Mouse (Mus musculus) liver, embryonic 12.5 days (tissue): Measurements from ENCODE around the gene Rnf103. TPM values are rescaled to one million over a fixed set of nuclear protein-coding genes. Genes with fewer than 3 reads are reported as not detected.
"Not testable (repeated sequence)": the region's sequence is repeated elsewhere in the genome, so short reads cannot be mapped to it uniquely, and the experiment has no call there.

Experiments
- ATAC-seq: fragments of 200-750 bp; cut with Nextera tagmentation; 2 replicates; pipeline ENCODE4 v1.8.0; 2017; ENCODE audit warnings: moderate number of reproducible peaks, mild to moderate bottlenecking, moderate library complexity
- H3K27ac ChIP-seq: fragments of 300-500 bp; sonication (generic); 2 replicates; pipeline ENCODE4 v1.5.1; 2016; ENCODE audit warnings: mild to moderate bottlenecking
- H3K27me3 ChIP-seq: fragments of 300-500 bp; sonication (generic); replicated peaks from 2 replicates; pipeline ENCODE4 v1.6.1; 2016; ENCODE audit warnings: mild to moderate bottlenecking, moderate library complexity
- H3K36me3 ChIP-seq: fragments of 300-500 bp; sonication (generic); 2 replicates; pipeline ENCODE4 v1.6.1; 2016; ENCODE audit warnings: mild to moderate bottlenecking, moderate library complexity
- H3K4me1 ChIP-seq: fragments of 300-500 bp; sonication (generic); 2 replicates; pipeline ENCODE4 v1.6.1; 2016
- H3K4me2 ChIP-seq: fragments of 300-500 bp; sonication (generic); 2 replicates; pipeline ENCODE4 v1.6.1; 2016; ENCODE audit warnings: mild to moderate bottlenecking, moderate library complexity
- H3K4me3 ChIP-seq: fragments of 300-500 bp; sonication (generic); 2 replicates; pipeline ENCODE4 v1.5.1; 2016; ENCODE audit warnings: mild to moderate bottlenecking, moderate library complexity
- H3K9ac ChIP-seq: fragments of 300-500 bp; sonication (generic); 2 replicates; pipeline ENCODE4 v1.6.1; 2016; ENCODE audit warnings: mild to moderate bottlenecking, moderate library complexity
- H3K9me3 ChIP-seq: fragments of 300-500 bp; sonication (generic); replicated peaks from 2 replicates; pipeline ENCODE4 v1.6.1; 2016; ENCODE audit warnings: mild to moderate bottlenecking, moderate library complexity
- WGBS: fragments of 180-500 bp; shearing (Covaris S2); methylation state at CpG from one replicate; pipeline ENCODE4 v1.1.7; 2016; ENCODE audit not compliant: insufficient replicate concordance; 5-methylcytosine and 5-hydroxymethylcytosine counted together
- polyA plus RNA-seq: library from polyadenylated mRNA; unstranded; fragments of >200 nt; fragmentation: Nextera tagmentation; extraction: Ambion mirVana; gene quantifications from 2 replicates; pipeline ENCODE4 v1.2.1, GENCODE M21; 2016

Gene Rnf103
- 11.0 and 11.2 TPM in 2 replicates for polyA plus RNA-seq

- H3K4me3 ChIP-seq, result peak within 1 kb of the TSS; percentile 89
- H3K4me2 ChIP-seq, result peak within 1 kb of the TSS; percentile 97
- H3K9me3 ChIP-seq, result no peaks in the 10 kb centered on the region
- 0 out of 2 replicates have a peak, but pooled peaks cover 7% of the 10 kb centered on the region for H3K27me3 ChIP-seq
- WGBS, result under 1% methylated on average over 69 of the region's 79 CpGs
- peak within 1 kb of the TSS; percentile 95 for H3K9ac ChIP-seq
- H3K36me3 ChIP-seq, result peaks cover 11% of the 10 kb centered on the region
- ATAC-seq, result peak; percentile 92
- H3K4me1 ChIP-seq, result peaks cover 27% of the 10 kb centered on the region
- peak within 1 kb of the TSS; percentile 92 for H3K27ac ChIP-seq
Observed at GRCm38 (mm10) chr6:71493675-71494340, at the start of gene Rnf103. Rnf103 (plus strand) TSS chr6:71493894.

GRCm38 (mm10) chr6:71444756-71445155, 48.9 kb upstream of the Rnf103 start:
- Histone ChIP-seq H3K4me2 (no peak overlapping the region), H3K36me3 (no peaks in the 10 kb centered on the region), H3K4me1 (peaks cover 23% of the 10 kb centered on the region), H3K9me3 (no peaks in the 10 kb centered on the region), H3K9ac (no peak overlapping the region), H3K4me3 (no peak overlapping the region), H3K27ac (no peak overlapping the region), H3K27me3 (no peaks in the 10 kb centered on the region)
- 20% methylated on average over 1 of the region's 1 CpGs for WGBS
- no peak for ATAC-seq

GRCm38 (mm10) chr6:71445560-71445959, 48.1 kb upstream of the Rnf103 start:
- no peaks in the 10 kb centered on the region for H3K36me3 ChIP-seq
- H3K9me3 ChIP-seq, result no peaks in the 10 kb centered on the region
- ATAC-seq, result no peak
- H3K27ac ChIP-seq, result no peak overlapping the region
- WGBS, result 49% methylated on average over 6 of the region's 6 CpGs
- no peak overlapping the region for H3K9ac ChIP-seq
- H3K4me3 ChIP-seq, result no peak overlapping the region
- H3K4me1 ChIP-seq, result peaks cover 23% of the 10 kb centered on the region
- no peaks in the 10 kb centered on the region for H3K27me3 ChIP-seq
- no peak overlapping the region for H3K4me2 ChIP-seq

- Histone ChIP-seq H3K27ac (no peak overlapping the region), H3K27me3 (no peaks in the 10 kb centered on the region), H3K4me1 (no peaks in the 10 kb centered on the region), H3K4me3 (no peak overlapping the region), H3K9ac (no peak overlapping the region), H3K36me3 (no peaks in the 10 kb centered on the region), H3K4me2 (no peak overlapping the region), H3K9me3 (no peaks in the 10 kb centered on the region)
- ATAC-seq, result no peak
- WGBS, result 40% methylated on average over 2 of the region's 2 CpGs
Observed at GRCm38 (mm10) chr6:71452792-71453191, 40.9 kb upstream of the Rnf103 start.

- H3K9me3 ChIP-seq, H3K4me3 ChIP-seq, H3K27ac ChIP-seq, H3K27me3 ChIP-seq, H3K9ac ChIP-seq, H3K4me2 ChIP-seq, H3K4me1 ChIP-seq, H3K36me3 ChIP-seq, ATAC-seq: not testable (repeated sequence)
Observed at GRCm38 (mm10) chr6:71453983-71454739, 39.5 kb upstream of the Rnf103 start.

- no peak for ATAC-seq
- Histone ChIP-seq H3K4me3 (no peak overlapping the region), H3K4me2 (no peak overlapping the region), H3K36me3 (no peaks in the 10 kb centered on the region), H3K9ac (no peak overlapping the region), H3K9me3 (no peaks in the 10 kb centered on the region), H3K27me3 (no peaks in the 10 kb centered on the region), H3K4me1 (no peaks in the 10 kb centered on the region), H3K27ac (no peak overlapping the region)
- WGBS, result 38% methylated on average over 8 of the region's 8 CpGs
Observed at GRCm38 (mm10) chr6:71457956-71458608, 35.6 kb upstream of the Rnf103 start.

GRCm38 (mm10) chr6:71465146-71465545, 28.5 kb upstream of the Rnf103 start:
- no peak overlapping the region for H3K27ac ChIP-seq
- no peak for ATAC-seq
- H3K27me3 ChIP-seq, result no peaks in the 10 kb centered on the region
- H3K36me3 ChIP-seq, result no peaks in the 10 kb centered on the region
- no peak overlapping the region for H3K9ac ChIP-seq
- WGBS, result 72% methylated on average over 3 of the region's 3 CpGs
- no peak overlapping the region for H3K4me3 ChIP-seq
- no peaks in the 10 kb centered on the region for H3K9me3 ChIP-seq
- H3K4me2 ChIP-seq, result no peak overlapping the region
- no peaks in the 10 kb centered on the region for H3K4me1 ChIP-seq

GRCm38 (mm10) chr6:71467766-71468165, 25.9 kb upstream of the Rnf103 start:
- ATAC-seq, result no peak
- Histone ChIP-seq H3K4me2 (no peak overlapping the region), H3K9ac (no peak overlapping the region), H3K4me3 (no peak overlapping the region), H3K27me3 (no peaks in the 10 kb centered on the region), H3K4me1 (0 out of 2 replicates have a peak, but pooled peaks cover under 1% of the 10 kb centered on the region), H3K27ac (no peak overlapping the region), H3K9me3 (no peaks in the 10 kb centered on the region), H3K36me3 (no peaks in the 10 kb centered on the region)
- 74% methylated on average over 4 of the region's 4 CpGs for WGBS

- WGBS, result 47% methylated on average over 3 of the region's 3 CpGs
- H3K9ac ChIP-seq, result no peak overlapping the region
- no peaks in the 10 kb centered on the region for H3K36me3 ChIP-seq
- H3K27ac ChIP-seq, result no peak overlapping the region
- no peaks in the 10 kb centered on the region for H3K9me3 ChIP-seq
- H3K4me1 ChIP-seq, result 0 out of 2 replicates have a peak, but pooled peaks cover 5% of the 10 kb centered on the region
- no peak overlapping the region for H3K4me2 ChIP-seq
- no peaks in the 10 kb centered on the region for H3K27me3 ChIP-seq
- H3K4me3 ChIP-seq, result no peak overlapping the region
- no peak for ATAC-seq
Observed at GRCm38 (mm10) chr6:71469291-71469690, 24.4 kb upstream of the Rnf103 start.

- WGBS, result 62% methylated on average over 4 of the region's 4 CpGs
- Histone ChIP-seq H3K9ac (no peak overlapping the region), H3K9me3 (no peaks in the 10 kb centered on the region), H3K27me3 (no peaks in the 10 kb centered on the region), H3K4me2 (no peak overlapping the region), H3K4me1 (0 out of 2 replicates have a peak, but pooled peaks cover 5% of the 10 kb centered on the region), H3K4me3 (no peak overlapping the region), H3K27ac (no peak overlapping the region), H3K36me3 (no peaks in the 10 kb centered on the region)
- ATAC-seq, result no peak
Observed at GRCm38 (mm10) chr6:71471830-71472520, 21.7 kb upstream of the Rnf103 start.

- Histone ChIP-seq H3K27me3 (no peaks in the 10 kb centered on the region), H3K4me3 (no peak overlapping the region), H3K9me3 (no peaks in the 10 kb centered on the region), H3K4me1 (0 out of 2 replicates have a peak, but pooled peaks cover 5% of the 10 kb centered on the region), H3K36me3 (no peaks in the 10 kb centered on the region), H3K4me2 (no peak overlapping the region), H3K27ac (no peak overlapping the region), H3K9ac (no peak overlapping the region)
- 11% methylated on average over 1 of the region's 1 CpGs for WGBS
- no peak for ATAC-seq
Observed at GRCm38 (mm10) chr6:71472786-71473185, 20.9 kb upstream of the Rnf103 start.
